Mouse (Mus musculus) C2C12 (cell line): ENCODE results near the gene Camkmt. TPM values are rescaled to one million over a fixed set of nuclear protein-coding genes. Genes with fewer than 3 reads are reported as not detected.
A peak's percentile ranks its signal among the peaks of the same experiment; 100 is the strongest.

Experiments used
- H3K27me3 ChIP-seq: one replicate; pipeline ENCODE4 v1.6.1; 2011; ENCODE audit not compliant: control insufficient read depth, insufficient read depth, insufficient read length
- H3K36me3 ChIP-seq: one replicate; pipeline ENCODE4 v1.6.1; 2011; ENCODE audit not compliant: control insufficient read depth, insufficient read depth
- H3K4me3 ChIP-seq: one replicate; pipeline ENCODE4 v1.5.1; 2011; ENCODE audit warnings: mild to moderate bottlenecking, control low read depth; ENCODE audit not compliant: poor library complexity, insufficient read depth, severe bottlenecking
- H3K79me2 ChIP-seq: one replicate; pipeline ENCODE4 v1.6.1; 2011; ENCODE audit not compliant: control insufficient read depth, insufficient read depth
- H3K79me3 ChIP-seq: one replicate; pipeline ENCODE4 v1.6.1; 2011; ENCODE audit warnings: low read depth, control low read depth
- H3ac ChIP-seq: one replicate; pipeline ENCODE3; 2011; ENCODE audit warnings: low read depth; ENCODE audit not compliant: control insufficient read depth, insufficient read length
- CEBPB ChIP-seq: IDR thresholded peaks from one replicate; pipeline ENCODE4 v1.6.1; 2011; ENCODE audit warnings: low read depth, mild to moderate bottlenecking, control low read depth, moderate library complexity
- CTCF ChIP-seq: IDR thresholded peaks from one replicate; pipeline ENCODE4 v1.5.1; 2011; ENCODE audit not compliant: control insufficient read depth, insufficient read depth, insufficient read length
- FOSL1 ChIP-seq: IDR thresholded peaks from one replicate; pipeline ENCODE4 v1.8.0; 2011; ENCODE audit warnings: mild to moderate bottlenecking, low read length; ENCODE audit not compliant: poor library complexity, insufficient read depth, severe bottlenecking
- MAX ChIP-seq: IDR thresholded peaks from one replicate; pipeline ENCODE4 v1.6.1; 2011; ENCODE audit warnings: mild to moderate bottlenecking, control low read depth
- MYOD1 ChIP-seq: IDR thresholded peaks from one replicate; pipeline ENCODE4 v1.6.1; 2011; ENCODE audit warnings: low read depth; ENCODE audit not compliant: control insufficient read depth, insufficient read length
- MYOG ChIP-seq: IDR thresholded peaks from one replicate; pipeline ENCODE4 v1.6.1; 2011; ENCODE audit not compliant: control insufficient read depth, insufficient read length; ENCODE audit errors: extremely low read depth
- USF1 ChIP-seq: IDR thresholded peaks from one replicate; pipeline ENCODE4 v1.6.1; 2011; ENCODE audit warnings: low read depth, mild to moderate bottlenecking, control low read depth, moderate library complexity
- long read RNA-seq, 2 experiments: library from polyadenylated mRNA; unstranded; transcript quantifications; one replicate each; pipeline ENCODE4 v2.0.0; 2019 to 2020
- polyA plus RNA-seq: library from polyadenylated mRNA; unstranded; fragments of >200 nt; fragmentation: generic; extraction: Trizol; gene quantifications from one replicate; pipeline ENCODE4 v1.2.1, GENCODE M21; 2012; ENCODE audit warnings: missing spikeins

Gene Camkmt
- polyA plus RNA-seq: 1.6 TPM
- long read RNA-seq, experiment 1, partial matches to known transcripts: 2 of 3 reads
- long read RNA-seq, experiment 1, other reads (novel, unspliced or antisense): 1 of 3 reads
- long read RNA-seq, experiment 2, partial matches to known transcripts: 0 of 3 reads
- long read RNA-seq, experiment 2, other reads (novel, unspliced or antisense): 3 of 3 reads

DNA sequence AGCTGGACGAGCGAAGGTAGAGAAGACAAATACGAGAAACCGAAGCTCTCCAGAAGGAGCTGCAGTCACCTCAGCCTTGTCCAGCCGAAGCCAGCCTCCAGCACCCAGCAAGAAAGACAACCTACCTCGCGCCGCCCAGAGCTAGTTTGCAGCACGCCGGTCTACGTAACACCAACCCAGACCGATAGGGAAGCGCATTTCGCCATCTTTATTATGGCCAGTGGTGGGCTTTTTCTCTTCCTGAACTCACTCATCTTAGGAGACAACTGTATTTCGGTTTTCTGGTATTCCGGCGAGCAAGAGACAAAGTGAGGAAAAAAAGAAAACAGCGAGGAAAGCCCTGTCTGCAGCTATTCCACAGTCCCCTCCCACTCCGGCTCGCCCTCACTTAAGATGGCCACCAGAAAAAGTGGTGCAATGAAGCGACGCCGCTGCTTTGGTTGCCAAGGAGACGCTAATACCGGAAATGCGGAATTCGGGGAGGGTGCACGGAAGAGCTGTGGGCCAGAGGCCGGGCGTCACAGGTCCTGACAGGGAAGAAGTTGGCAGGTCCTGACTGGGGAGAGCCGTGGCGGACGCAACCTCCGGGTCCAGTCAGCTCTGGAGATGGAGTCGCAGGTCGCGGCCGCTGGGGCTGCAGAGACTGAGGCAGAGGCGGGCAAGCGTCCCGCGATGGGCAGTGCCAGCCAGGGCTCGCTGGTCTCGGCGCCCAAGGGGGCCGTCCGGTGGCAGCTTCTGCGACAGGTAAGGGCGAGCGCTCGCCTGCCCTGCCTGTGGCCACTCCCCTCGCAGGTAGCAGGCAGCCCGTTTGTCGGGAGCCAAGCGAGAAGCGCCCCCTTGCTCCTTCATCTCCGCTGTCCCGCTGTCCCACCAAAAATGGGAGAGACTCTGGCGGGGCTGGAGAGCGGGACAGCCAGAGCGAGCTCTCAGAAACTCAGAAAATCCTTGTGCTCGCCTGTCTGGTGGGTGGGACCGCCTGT lies at the start of gene Camkmt, which contains the start of gene Prepl:
TSS of gene Camkmt (plus strand) at position 433 of the 980 bp plus-strand sequence.
TSS of gene Prepl (minus strand) at position 122 of the 980 bp plus-strand sequence.
- Histone ChIP-seq H3K79me2 (peaks cover 9% of the 10 kb centered on the region), H3ac (peak within 1 kb of the TSS; percentile 72), H3K27me3 (no peaks in the 10 kb centered on the region), H3K36me3 (no peaks in the 10 kb centered on the region), H3K79me3 (peaks cover 4% of the 10 kb centered on the region), H3K4me3 (peak within 1 kb of the TSS; percentile 83)
- TF ChIP-seq CTCF (no peak), CEBPB (peak; percentile 80)

DNA sequence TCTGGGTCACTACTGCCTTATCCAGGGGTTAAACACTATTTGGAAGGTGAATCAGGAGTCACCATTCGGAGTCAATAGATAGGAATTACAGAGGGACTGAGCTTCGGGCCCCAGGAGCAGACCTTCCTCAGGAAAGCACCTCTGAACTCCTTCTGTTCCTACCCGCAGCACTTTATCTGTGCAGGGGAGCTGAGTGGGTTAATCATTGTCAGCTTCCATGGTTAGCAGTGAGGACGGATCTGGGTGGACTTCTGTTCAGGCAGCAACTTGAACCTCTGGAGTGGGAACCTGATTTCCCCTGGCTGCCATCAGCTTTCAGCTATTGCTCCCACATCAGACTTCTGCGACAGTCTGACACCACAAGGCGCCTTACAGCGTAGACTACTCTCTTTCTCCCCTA lies 49.4 kb upstream of the Camkmt start:
- TF ChIP-seq CTCF (no peak), USF1 (no peak), MYOG (no peak), MAX (no peak)
- Histone ChIP-seq H3K27me3 (no peaks in the 10 kb centered on the region), H3K4me3 (no peak overlapping the region), H3K79me2 (no peaks in the 10 kb centered on the region), H3K79me3 (no peaks in the 10 kb centered on the region), H3ac (no peak overlapping the region), H3K36me3 (no peaks in the 10 kb centered on the region)

DNA sequence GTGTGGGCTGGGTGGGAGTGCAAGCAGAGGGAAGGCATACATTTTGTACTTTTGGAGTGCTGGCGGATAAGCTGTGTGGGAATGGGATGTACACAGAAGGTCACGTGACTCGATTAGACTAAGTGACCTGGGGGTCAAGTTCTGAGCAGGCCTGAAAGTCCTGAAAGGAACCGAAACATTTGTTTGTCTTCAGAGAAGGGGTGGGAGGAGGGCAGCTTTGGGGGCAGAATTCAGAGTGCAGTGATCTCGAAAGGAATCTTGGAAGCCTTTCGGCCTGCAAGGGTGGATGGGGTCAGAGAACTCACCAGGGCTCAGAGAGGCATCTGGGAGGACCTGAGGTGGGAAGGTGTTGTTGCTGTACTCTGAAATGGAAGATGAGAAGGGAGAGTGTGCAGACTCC lies 47.9 kb upstream of the Camkmt start:
- no peaks in the 10 kb centered on the region for H3K27me3 ChIP-seq
- no peak overlapping the region for H3ac ChIP-seq
- no peaks in the 10 kb centered on the region for H3K36me3 ChIP-seq
- TF ChIP-seq MAX (no peak), FOSL1 (no peak), CEBPB (no peak), MYOD1 (no peak), USF1 (no peak), MYOG (no peak), CTCF (no peak)
- no peaks in the 10 kb centered on the region for H3K79me3 ChIP-seq
- no peaks in the 10 kb centered on the region for H3K79me2 ChIP-seq
- H3K4me3 ChIP-seq: no peak overlapping the region

DNA sequence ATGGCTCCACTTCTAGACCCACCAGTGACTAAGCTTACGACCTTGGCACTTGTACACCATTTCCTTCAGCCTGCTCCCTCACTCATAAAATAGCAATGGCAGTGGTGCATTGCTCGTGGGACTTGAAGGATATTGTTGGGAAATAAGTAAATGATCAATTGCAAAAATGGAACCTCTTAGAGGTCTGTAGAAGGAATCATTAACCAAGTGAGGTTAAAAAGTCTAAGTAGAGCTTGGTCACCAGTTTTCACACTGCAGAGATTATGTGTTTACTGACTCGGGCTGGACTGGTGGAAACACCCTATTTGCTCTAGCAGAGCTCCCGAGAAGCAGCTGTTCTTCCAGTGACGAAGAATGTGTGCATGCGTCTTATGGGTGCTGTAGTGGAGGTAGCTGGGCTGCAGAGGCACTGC lies 46.9 kb upstream of the Camkmt start:
- Histone ChIP-seq H3K79me2 (no peaks in the 10 kb centered on the region), H3ac (no peak overlapping the region), H3K27me3 (no peaks in the 10 kb centered on the region), H3K4me3 (no peak overlapping the region), H3K36me3 (no peaks in the 10 kb centered on the region), H3K79me3 (no peaks in the 10 kb centered on the region)
- TF ChIP-seq MYOG (no peak), MYOD1 (no peak), USF1 (no peak), MAX (no peak), CEBPB (no peak), FOSL1 (no peak), CTCF (no peak)

DNA sequence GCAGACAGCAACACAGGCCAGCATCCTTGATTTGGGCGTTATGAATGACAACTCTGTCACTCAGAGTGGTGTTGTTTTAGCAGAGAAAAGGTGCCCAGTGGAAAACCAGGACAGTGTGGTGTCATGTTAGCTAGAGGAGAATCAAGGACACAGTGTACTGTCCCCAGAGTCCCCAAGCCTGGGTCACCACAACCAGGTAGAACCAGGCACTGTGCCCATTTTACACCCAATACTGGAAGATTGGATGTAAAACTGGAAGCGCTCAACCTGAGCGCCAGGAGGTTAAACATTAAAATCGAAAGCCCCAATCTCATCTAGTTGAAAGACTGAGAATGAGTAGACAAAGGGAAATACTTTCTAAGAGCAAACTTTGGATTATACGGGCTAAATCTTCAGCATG lies 45.9 kb upstream of the Camkmt start:
- no peak overlapping the region for H3K4me3 ChIP-seq
- H3ac ChIP-seq: no peak overlapping the region
- no peaks in the 10 kb centered on the region for H3K36me3 ChIP-seq
- H3K79me3 ChIP-seq: no peaks in the 10 kb centered on the region
- H3K79me2 ChIP-seq: no peaks in the 10 kb centered on the region
- no peaks in the 10 kb centered on the region for H3K27me3 ChIP-seq
- no peak for TF ChIP-seq FOSL1
- TF ChIP-seq MAX: no peak
- no peak for TF ChIP-seq CTCF
- no peak for TF ChIP-seq MYOD1
- TF ChIP-seq CEBPB: no peak
- no peak for TF ChIP-seq USF1
- TF ChIP-seq MYOG: no peak

DNA sequence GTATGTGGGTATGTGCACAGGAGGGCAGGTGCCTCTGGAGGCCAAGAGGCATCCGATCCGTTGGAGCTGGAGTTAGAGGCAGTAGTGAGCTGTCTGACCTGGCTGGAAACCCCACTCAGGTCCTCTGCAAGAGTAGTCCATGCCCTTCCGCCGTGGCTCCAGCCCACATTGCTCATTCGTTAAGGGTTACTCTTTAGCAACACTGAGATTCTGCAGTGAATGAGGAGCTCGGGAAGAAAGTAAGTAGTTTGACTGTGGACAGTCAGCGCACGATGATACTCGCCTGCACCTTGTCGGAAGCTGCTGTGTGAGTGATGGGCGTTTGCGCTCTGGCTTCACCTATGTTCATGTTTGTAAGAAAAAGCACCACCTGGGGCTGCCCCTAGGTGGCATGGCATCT lies 45.2 kb upstream of the Camkmt start:
- H3K4me3 ChIP-seq: no peak overlapping the region
- H3K79me2 ChIP-seq: no peaks in the 10 kb centered on the region
- no peaks in the 10 kb centered on the region for H3K36me3 ChIP-seq
- H3K79me3 ChIP-seq: no peaks in the 10 kb centered on the region
- no peak for TF ChIP-seq CTCF
- no peak for TF ChIP-seq USF1
- no peak for TF ChIP-seq MAX
- no peak for TF ChIP-seq CEBPB
- no peak for TF ChIP-seq MYOG
- TF ChIP-seq MYOD1: no peak
- no peak for TF ChIP-seq FOSL1
- H3ac ChIP-seq: no peak overlapping the region
- no peaks in the 10 kb centered on the region for H3K27me3 ChIP-seq
